Mouse (Mus musculus): ENCODE results near the gene Taf11.

- no peak for TF ChIP-seq POLR2A (IDR thresholded peaks at IDR 0.05; ENCODE audit: borderline replicate concordance, control insufficient read depth, low read depth, low read length)
- no peak for TF ChIP-seq CTCF (IDR thresholded peaks at IDR 0.05; ENCODE audit: control insufficient read depth, insufficient read depth, low read length)
Observed at GRCm38 (mm10) chr17:27856798-27857648, 52.6 kb downstream of the Taf11 start.
